Mouse (Mus musculus) lung, embryonic 14.5 days (tissue): ENCODE data around the gene Kif17. TPM values are rescaled to one million over a fixed set of nuclear protein-coding genes. Genes with fewer than 3 reads are reported as not detected.

Source experiments
- ATAC-seq: fragments of 200-750 bp; cut with Nextera tagmentation; 2 replicates; pipeline ENCODE4 v1.8.0; 2017; ENCODE audit warnings: mild to moderate bottlenecking, moderate TSS enrichment, moderate library complexity; ENCODE audit not compliant: insufficient read depth
- DNase-seq: peaks from one replicate; pipeline ENCODE4 v3.0.0-alpha.2; 2015
- H3K27ac ChIP-seq: fragments of 300-500 bp; sonication (generic); 2 replicates; pipeline ENCODE4 v1.5.1; 2014; ENCODE audit warnings: low read depth, mild to moderate bottlenecking, moderate library complexity
- H3K27me3 ChIP-seq: fragments of 300-500 bp; sonication (generic); 2 replicates; pipeline ENCODE4 v1.6.1; 2014; ENCODE audit warnings: low read length, control low read depth; ENCODE audit not compliant: insufficient read depth
- H3K36me3 ChIP-seq: fragments of 300-500 bp; sonication (generic); 2 replicates; pipeline ENCODE4 v1.6.1; 2014; ENCODE audit warnings: control low read depth; ENCODE audit not compliant: insufficient read depth
- H3K4me1 ChIP-seq: fragments of 300-500 bp; sonication (generic); 2 replicates; pipeline ENCODE4 v1.6.1; 2014; ENCODE audit warnings: antibody characterized with exemption, control low read depth; ENCODE audit not compliant: insufficient read depth
- H3K4me2 ChIP-seq: fragments of 300-500 bp; sonication (generic); 2 replicates; pipeline ENCODE4 v1.6.1; 2014; ENCODE audit warnings: mild to moderate bottlenecking
- H3K4me3 ChIP-seq: fragments of 300-500 bp; sonication (generic); 2 replicates; pipeline ENCODE4 v1.5.1; 2014; ENCODE audit warnings: low read depth, low read length
- H3K9ac ChIP-seq: fragments of 300-500 bp; sonication (generic); 2 replicates; pipeline ENCODE4 v1.6.1; 2014
- H3K9me3 ChIP-seq: fragments of 300-500 bp; sonication (generic); 2 replicates; pipeline ENCODE4 v1.6.1; 2016; ENCODE audit warnings: low read depth, low read length, control low read depth
- CTCF ChIP-seq: IDR thresholded peaks from 2 replicates; pipeline ENCODE4 v1.5.1; 2016; ENCODE audit warnings: antibody characterized with exemption, low read depth
- WGBS: fragments of 180-500 bp; shearing (Covaris S2); extraction: QIAGEN DNeasy Blood & Tissue Kit; methylation state at CpG from one replicate; pipeline ENCODE4 v1.1.7; 2014; 5-methylcytosine and 5-hydroxymethylcytosine counted together
- polyA plus RNA-seq: library from polyadenylated mRNA; unstranded; fragments of >200 nt; fragmentation: Nextera tagmentation; extraction: Ambion mirVana; gene quantifications from 2 replicates; pipeline ENCODE4 v1.2.1, GENCODE M21; 2014

Gene Kif17
- polyA plus RNA-seq, 1 experiment from 2014 or later, result 2.5 TPM

DNA sequence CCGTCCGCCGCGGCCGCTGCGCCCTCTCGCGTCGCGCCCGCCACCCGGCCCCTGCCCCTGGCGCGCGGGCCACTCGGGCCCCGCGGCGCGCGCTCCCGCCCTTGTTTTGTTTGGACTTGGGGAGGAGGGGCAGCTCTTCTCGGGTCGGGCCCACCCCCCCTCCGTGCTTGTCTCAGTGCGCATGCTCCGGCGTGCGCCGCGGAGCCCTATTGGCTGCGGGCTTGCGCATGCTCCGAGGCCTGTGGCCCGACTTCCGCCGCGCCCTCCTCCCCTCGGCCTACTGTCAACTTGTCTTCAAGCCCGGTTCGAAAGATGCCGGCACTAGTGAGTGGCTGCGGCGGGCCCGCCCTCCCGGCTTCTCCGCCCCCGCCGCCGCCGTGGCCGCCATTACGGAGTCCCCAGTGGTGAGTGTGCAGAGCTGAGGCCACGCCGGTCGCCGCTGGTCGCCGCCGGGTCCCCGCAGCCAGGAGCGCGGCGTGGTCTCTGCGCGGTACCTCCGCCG, 33.3 kb upstream of the Kif17 start:
- Histone ChIP-seq H3K27ac (peak overlapping the region; percentile 99), H3K36me3 (peaks cover 6% of the 10 kb centered on the region; the same call in 1 of the 2 replicates), H3K27me3 (no peaks in the 10 kb centered on the region), H3K4me3 (peak overlapping the region; percentile 97), H3K4me2 (peak overlapping the region; percentile 88), H3K4me1 (peaks cover 11% of the 10 kb centered on the region; the same call in 1 of the 2 replicates), H3K9me3 (no peaks in the 10 kb centered on the region), H3K9ac (peak overlapping the region; percentile 95)
- ATAC-seq (peak; percentile 96), DNase-seq (peak; percentile 98)
- WGBS, result under 1% methylated on average over 66 of the region's 68 CpGs
- TF ChIP-seq CTCF, result no peak

- peaks cover 11% of the 10 kb centered on the region; the same call in 1 of the 2 replicates for H3K4me1 ChIP-seq
- H3K4me2 ChIP-seq, result peak overlapping the region; percentile 88
- peak overlapping the region; percentile 95 for H3K9ac ChIP-seq
- no peak for TF ChIP-seq CTCF
- no peaks in the 10 kb centered on the region for H3K9me3 ChIP-seq
- DNase-seq, result no peak
- H3K36me3 ChIP-seq, result peaks cover 11% of the 10 kb centered on the region
- peak overlapping the region; percentile 97 for H3K4me3 ChIP-seq
- under 1% methylated on average over 36 of the region's 36 CpGs for WGBS
- H3K27me3 ChIP-seq, result no peaks in the 10 kb centered on the region
- ATAC-seq, result peak; percentile 36; the same call in 1 of the 2 replicates
- H3K27ac ChIP-seq, result peak overlapping the region; percentile 89
Measured at GRCm38 (mm10) chr4:138217441-138217840, 32.8 kb upstream of the Kif17 start.

DNA sequence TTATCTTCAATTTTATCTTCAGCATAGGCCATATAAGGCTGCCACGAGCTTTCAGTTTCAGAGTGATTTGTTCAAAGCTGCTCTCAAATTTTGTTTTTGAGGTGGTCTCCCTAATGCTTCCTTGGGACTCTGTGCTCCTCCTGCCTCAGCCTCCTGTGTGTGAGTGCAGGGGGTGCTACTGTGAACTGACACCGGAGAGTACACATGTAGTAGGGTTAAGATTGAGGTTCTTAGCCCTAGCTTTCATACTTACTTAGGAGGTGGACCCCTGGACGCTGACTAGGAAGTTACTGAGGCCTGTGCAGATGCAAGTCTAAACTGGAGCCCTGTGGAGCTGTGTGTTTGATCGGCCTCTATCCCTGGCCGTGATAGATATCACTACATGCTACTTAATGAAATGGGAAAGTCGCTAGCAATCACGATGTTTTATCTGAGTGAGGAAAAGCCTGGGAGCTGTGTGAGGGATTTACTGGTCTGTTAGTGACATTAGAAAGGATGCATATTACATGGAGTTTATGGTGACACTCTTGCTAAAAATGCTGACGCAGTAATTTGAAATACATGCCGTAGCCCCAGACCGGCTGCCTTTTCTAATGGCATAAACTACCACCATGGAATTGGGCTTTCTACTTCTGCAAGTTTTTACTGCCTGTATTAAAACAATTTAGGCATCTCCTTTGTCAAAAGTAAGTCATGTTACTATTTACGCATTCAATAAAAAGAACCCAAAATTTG, 32.1 kb upstream of the Kif17 start:
- peak overlapping the region; percentile 95 for H3K9ac ChIP-seq
- no peak for TF ChIP-seq CTCF
- ATAC-seq (no peak), DNase-seq (no peak)
- peak overlapping the region; percentile 89 for H3K27ac ChIP-seq
- peaks cover 18% of the 10 kb centered on the region for H3K36me3 ChIP-seq
- H3K4me1 ChIP-seq, result peaks cover 11% of the 10 kb centered on the region; the same call in 1 of the 2 replicates
- peak overlapping the region; percentile 88 for H3K4me2 ChIP-seq
- H3K27me3 ChIP-seq, result no peaks in the 10 kb centered on the region
- WGBS, result 76% methylated on average over 11 of the region's 11 CpGs
- H3K9me3 ChIP-seq, result no peaks in the 10 kb centered on the region
- peak overlapping the region; percentile 97 for H3K4me3 ChIP-seq

GRCm38 (mm10) chr4:138219331-138219730, 30.9 kb upstream of the Kif17 start:
- ATAC-seq (no peak), DNase-seq (no peak)
- H3K36me3 ChIP-seq, result peaks cover 30% of the 10 kb centered on the region
- H3K27ac ChIP-seq, result no peak overlapping the region
- no peaks in the 10 kb centered on the region for H3K27me3 ChIP-seq
- H3K9ac ChIP-seq, result no peak overlapping the region
- no peak overlapping the region; the same call in 1 of the 2 replicates for H3K4me2 ChIP-seq
- H3K4me1 ChIP-seq, result peaks cover 11% of the 10 kb centered on the region; the same call in 1 of the 2 replicates
- WGBS, result 79% methylated on average over 5 of the region's 5 CpGs
- H3K9me3 ChIP-seq, result no peaks in the 10 kb centered on the region
- H3K4me3 ChIP-seq, result no peak overlapping the region
- no peak for TF ChIP-seq CTCF

DNA sequence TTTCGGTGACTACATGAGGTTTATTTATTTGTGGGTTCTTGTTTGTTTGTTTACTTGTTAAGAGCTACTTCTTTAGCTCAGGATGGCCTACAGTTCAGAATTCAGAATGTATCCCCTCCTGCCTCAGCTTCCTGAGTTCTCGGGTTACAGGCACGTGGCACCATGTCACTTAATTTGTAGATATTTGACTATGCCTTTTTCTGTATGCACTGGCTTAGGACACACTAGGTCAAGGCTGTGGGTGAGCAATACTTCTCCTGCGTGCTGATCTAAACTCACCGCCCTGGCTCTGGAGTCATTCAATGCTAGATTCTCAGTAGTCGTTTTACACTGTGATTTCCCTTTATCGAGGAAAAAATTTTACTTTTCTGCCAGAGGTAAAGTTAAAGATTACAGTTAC, 29.5 kb upstream of the Kif17 start:
- 75% methylated on average over 7 of the region's 7 CpGs for WGBS
- ATAC-seq, result no peak

GRCm38 (mm10) chr4:138221406-138221805, 28.8 kb upstream of the Kif17 start:
- 79% methylated on average over 5 of the region's 5 CpGs for WGBS
- no peak for TF ChIP-seq CTCF
- Histone ChIP-seq H3K36me3 (peaks cover 51% of the 10 kb centered on the region), H3K4me1 (peaks cover 9% of the 10 kb centered on the region; the same call in 1 of the 2 replicates), H3K4me3 (no peak overlapping the region), H3K9ac (no peak overlapping the region), H3K27ac (no peak overlapping the region), H3K4me2 (no peak overlapping the region), H3K27me3 (no peaks in the 10 kb centered on the region), H3K9me3 (no peaks in the 10 kb centered on the region)
- ATAC-seq (no peak), DNase-seq (no peak)

More for the DNA sequence above, 29.5 kb upstream of the Kif17 start:
- no peak overlapping the region for H3K4me2 ChIP-seq
- H3K9ac ChIP-seq, result no peak overlapping the region
- peaks cover 9% of the 10 kb centered on the region; the same call in 1 of the 2 replicates for H3K4me1 ChIP-seq
- TF ChIP-seq CTCF, result no peak
- no peak overlapping the region for H3K27ac ChIP-seq
- no peak overlapping the region for H3K4me3 ChIP-seq
- peaks cover 44% of the 10 kb centered on the region for H3K36me3 ChIP-seq
- DNase-seq, result no peak
- no peaks in the 10 kb centered on the region for H3K9me3 ChIP-seq
- H3K27me3 ChIP-seq, result no peaks in the 10 kb centered on the region

DNA sequence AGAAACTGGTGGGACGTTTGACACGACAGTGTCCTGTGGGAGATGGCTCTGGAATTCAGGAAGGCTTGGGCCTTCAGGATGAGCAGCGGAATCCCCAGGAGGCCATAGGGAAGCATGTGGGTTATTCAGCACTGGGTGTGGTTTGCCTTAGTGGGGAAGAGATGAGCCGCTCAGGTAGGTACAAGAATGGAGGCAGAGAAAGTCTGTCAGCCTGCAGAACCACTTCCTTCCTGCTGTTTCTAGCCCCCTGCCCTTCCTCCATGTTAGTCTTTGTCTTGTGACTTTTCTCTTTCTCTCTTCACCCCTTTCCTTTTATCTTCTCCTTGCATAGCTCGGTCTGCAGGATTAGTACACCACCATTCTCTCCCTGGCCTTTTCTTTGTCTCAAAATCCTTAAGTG, 27.8 kb upstream of the Kif17 start:
- TF ChIP-seq CTCF, result no peak
- Histone ChIP-seq H3K4me3 (no peak overlapping the region), H3K9ac (no peak overlapping the region), H3K27ac (no peak overlapping the region), H3K36me3 (peaks cover 59% of the 10 kb centered on the region), H3K4me1 (peaks cover 9% of the 10 kb centered on the region; the same call in 1 of the 2 replicates), H3K4me2 (no peak overlapping the region), H3K9me3 (no peaks in the 10 kb centered on the region), H3K27me3 (no peaks in the 10 kb centered on the region)
- ATAC-seq, result no peak
- DNase-seq, result no peak
- WGBS, result 86% methylated on average over 5 of the region's 5 CpGs
